Mouse (Mus musculus): ENCODE data around the gene Runx1. TPM values are rescaled to one million over a fixed set of nuclear protein-coding genes. Genes with fewer than 3 reads are reported as not detected.
A peak's percentile ranks its signal among the peaks of the same experiment; 100 is the strongest.

Runx1 gene
- polyA plus RNA-seq, 1 experiment: 38.8 TPM

DNA sequence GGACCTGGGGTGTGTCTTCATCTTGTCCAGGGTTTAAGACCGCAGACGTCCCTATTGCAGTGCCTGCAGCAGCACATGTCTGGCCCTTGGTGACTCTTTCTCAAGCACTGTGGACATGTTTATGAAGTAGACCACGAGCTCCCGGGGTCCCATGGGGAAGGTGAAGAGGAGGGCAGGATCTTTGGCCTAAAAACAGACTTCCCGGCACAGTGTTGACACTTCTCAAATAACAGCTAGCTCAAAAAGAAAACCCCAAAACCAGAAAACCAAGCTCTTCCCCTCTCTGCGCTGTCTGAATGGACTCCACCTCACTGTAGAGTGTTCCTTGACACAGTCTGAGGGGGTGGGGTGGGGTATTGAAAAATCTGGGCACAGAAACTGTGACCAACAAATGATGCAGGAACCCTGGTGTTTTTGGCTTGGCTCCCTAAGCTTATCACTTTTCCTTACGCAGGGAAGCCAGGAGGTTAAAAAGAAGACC lies 42.3 kb downstream of the Runx1 start:
- Histone ChIP-seq H3K79me2 (ENCODE audit: control insufficient read depth, insufficient read depth) (peaks cover 93% of the 10 kb centered on the region), H3K27me3 (ENCODE audit: control insufficient read depth, insufficient read depth, insufficient read length) (no peaks in the 10 kb centered on the region), H3K36me3 (ENCODE audit: control insufficient read depth, insufficient read depth) (peaks cover 7% of the 10 kb centered on the region), H3K4me2 (ENCODE audit: low read depth) (peak overlapping the region; percentile 33), H3K4me3 (no peak overlapping the region), H3ac (ENCODE audit: control insufficient read depth, insufficient read length) (no peak overlapping the region)
- no peak for TF ChIP-seq CEBPB (IDR thresholded peaks at IDR 0.05; ENCODE audit: insufficient read depth, poor library complexity, severe bottlenecking)
- no peak for TF ChIP-seq POLR2A (IDR thresholded peaks at IDR 0.05; ENCODE audit: insufficient read length, low read depth)
- no peak for TF ChIP-seq TCF12 (IDR thresholded peaks at IDR 0.05; ENCODE audit: insufficient read depth, poor library complexity, severe bottlenecking)
- no peak for TF ChIP-seq MYOD1 (IDR thresholded peaks at IDR 0.05; ENCODE audit: control insufficient read depth in 1 of 3, insufficient read length in 2 of 3, low read depth in 2 of 3)
- no peak for TF ChIP-seq TCF3 (IDR thresholded peaks at IDR 0.05; ENCODE audit: insufficient read length, low read depth)
- no peak for TF ChIP-seq POLR2AphosphoS2 (IDR thresholded peaks at IDR 0.05; ENCODE audit: insufficient read length, low read depth)
- no peak for TF ChIP-seq MYOG (IDR thresholded peaks at IDR 0.05; ENCODE audit: control insufficient read depth in 1 of 3, insufficient read depth in 1 of 3, insufficient read length in 2 of 3, low read depth in 2 of 3)
- no peak for TF ChIP-seq REST (IDR thresholded peaks at IDR 0.05; ENCODE audit: insufficient read depth, insufficient read length)

DNA sequence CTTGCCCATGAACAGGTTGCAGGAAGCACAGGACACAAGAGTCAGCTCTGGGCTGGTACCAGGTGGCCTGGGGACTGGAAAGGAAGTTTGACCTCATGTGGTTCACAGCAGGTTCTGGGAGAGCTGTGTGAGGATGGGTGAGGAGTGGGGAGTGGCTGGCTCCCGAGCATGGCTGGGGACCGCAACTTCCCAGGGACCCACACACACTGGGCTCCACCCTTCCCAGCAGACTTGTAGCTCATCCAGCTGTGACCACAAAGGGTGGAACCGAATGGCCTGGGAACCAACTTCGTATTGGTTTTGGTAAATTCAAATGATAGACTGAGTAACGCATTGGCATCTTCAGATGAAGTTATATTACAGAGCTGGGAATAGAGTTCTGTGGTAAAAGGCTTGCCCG lies 43.5 kb downstream of the Runx1 start:
- Histone ChIP-seq H3K4me3 (no peak overlapping the region), H3K4me2 (ENCODE audit: low read depth) (no peak overlapping the region), H3K79me2 (ENCODE audit: control insufficient read depth, insufficient read depth) (peaks cover 85% of the 10 kb centered on the region), H3K36me3 (ENCODE audit: control insufficient read depth, insufficient read depth) (peaks cover 2% of the 10 kb centered on the region), H3K27me3 (ENCODE audit: control insufficient read depth, insufficient read depth, insufficient read length) (no peaks in the 10 kb centered on the region), H3ac (ENCODE audit: control insufficient read depth, insufficient read length) (no peak overlapping the region)
- TF ChIP-seq MAX (IDR thresholded peaks at IDR 0.05; ENCODE audit: low read depth) (no peak), TCF3 (IDR thresholded peaks at IDR 0.05; ENCODE audit: insufficient read length, low read depth) (no peak), MYOG (IDR thresholded peaks at IDR 0.05; ENCODE audit: control insufficient read depth in 1 of 3, insufficient read depth in 1 of 3, insufficient read length in 2 of 3, low read depth in 2 of 3) (peak in 1 of 3 experiments; percentile 47), TCF12 (IDR thresholded peaks at IDR 0.05; ENCODE audit: insufficient read depth, poor library complexity, severe bottlenecking) (no peak), E2F4 (IDR thresholded peaks at IDR 0.05; ENCODE audit: insufficient read depth) (no peak), SRF (IDR thresholded peaks at IDR 0.05; ENCODE audit: control insufficient read depth, insufficient read length, low read depth) (no peak), POLR2A (IDR thresholded peaks at IDR 0.05; ENCODE audit: insufficient read length, low read depth) (no peak), USF1 (IDR thresholded peaks at IDR 0.05; ENCODE audit: low read depth) (no peak), REST (IDR thresholded peaks at IDR 0.05; ENCODE audit: insufficient read depth, insufficient read length) (no peak), POLR2AphosphoS2 (IDR thresholded peaks at IDR 0.05; ENCODE audit: insufficient read length, low read depth) (no peak), CEBPB (IDR thresholded peaks at IDR 0.05; ENCODE audit: insufficient read depth, poor library complexity, severe bottlenecking) (no peak), MYOD1 (IDR thresholded peaks at IDR 0.05; ENCODE audit: control insufficient read depth in 1 of 3, insufficient read length in 2 of 3, low read depth in 2 of 3) (peak in 1 of 3 experiments; percentile 22)

- H3K27me3 ChIP-seq (ENCODE audit: control insufficient read depth, insufficient read depth, insufficient read length): no peaks in the 10 kb centered on the region
- TF ChIP-seq CEBPB (IDR thresholded peaks at IDR 0.05; ENCODE audit: insufficient read depth, poor library complexity, severe bottlenecking): no peak
- TF ChIP-seq E2F4 (IDR thresholded peaks at IDR 0.05; ENCODE audit: insufficient read depth): no peak
- TF ChIP-seq REST (IDR thresholded peaks at IDR 0.05; ENCODE audit: insufficient read depth, insufficient read length): no peak
- TF ChIP-seq SRF (IDR thresholded peaks at IDR 0.05; ENCODE audit: control insufficient read depth, insufficient read length, low read depth): no peak
- peak in 1 of 3 experiments; percentile 40 for TF ChIP-seq MYOG (IDR thresholded peaks at IDR 0.05; ENCODE audit: control insufficient read depth in 1 of 3, insufficient read depth in 1 of 3, insufficient read length in 2 of 3, low read depth in 2 of 3)
- no peak for TF ChIP-seq TCF3 (IDR thresholded peaks at IDR 0.05; ENCODE audit: insufficient read length, low read depth)
- TF ChIP-seq MAX (IDR thresholded peaks at IDR 0.05; ENCODE audit: low read depth): no peak
- TF ChIP-seq USF1 (IDR thresholded peaks at IDR 0.05; ENCODE audit: low read depth): peak; percentile 91
- no peak for TF ChIP-seq TCF12 (IDR thresholded peaks at IDR 0.05; ENCODE audit: insufficient read depth, poor library complexity, severe bottlenecking)
- TF ChIP-seq MYOD1 (IDR thresholded peaks at IDR 0.05; ENCODE audit: control insufficient read depth in 1 of 3, insufficient read length in 2 of 3, low read depth in 2 of 3): peak in 1 of 3 experiments; percentile 27
- no peak for TF ChIP-seq POLR2A (IDR thresholded peaks at IDR 0.05; ENCODE audit: insufficient read length, low read depth)
- peak; percentile 16 for TF ChIP-seq POLR2AphosphoS2 (IDR thresholded peaks at IDR 0.05; ENCODE audit: insufficient read length, low read depth)
- H3K4me3 ChIP-seq: no peak overlapping the region
- H3K36me3 ChIP-seq (ENCODE audit: control insufficient read depth, insufficient read depth): peaks cover 5% of the 10 kb centered on the region
- H3K4me2 ChIP-seq (ENCODE audit: low read depth): peak overlapping the region; percentile 19
- H3K79me2 ChIP-seq (ENCODE audit: control insufficient read depth, insufficient read depth): peaks cover 84% of the 10 kb centered on the region
- no peak overlapping the region for H3ac ChIP-seq (ENCODE audit: control insufficient read depth, insufficient read length)
Observed at GRCm38 (mm10) chr16:92779896-92780435, 46.0 kb downstream of the Runx1 start.

DNA sequence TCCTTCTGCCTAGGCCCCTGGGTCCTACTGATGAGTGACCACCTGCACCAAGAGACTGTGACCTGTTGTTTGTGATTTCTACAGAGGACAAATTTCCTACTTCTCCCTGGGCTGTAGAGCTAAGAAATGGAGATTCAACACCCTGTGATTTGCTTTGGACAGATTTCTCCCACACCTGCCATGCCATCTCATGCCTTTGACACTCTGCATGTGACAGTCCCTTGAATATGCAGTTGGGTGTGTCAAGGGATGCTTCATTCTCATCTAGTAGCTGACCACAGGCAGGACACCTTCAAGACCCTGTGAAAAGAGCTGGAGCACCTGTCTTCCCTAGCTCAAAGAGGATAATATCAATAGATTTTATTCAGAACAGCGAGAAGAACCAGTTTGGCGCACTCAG lies 46.8 kb downstream of the Runx1 start:
- H3K4me2 ChIP-seq (ENCODE audit: low read depth): peak overlapping the region; percentile 67
- H3K36me3 ChIP-seq (ENCODE audit: control insufficient read depth, insufficient read depth): peaks cover 5% of the 10 kb centered on the region
- H3K79me2 ChIP-seq (ENCODE audit: control insufficient read depth, insufficient read depth): peaks cover 82% of the 10 kb centered on the region
- H3ac ChIP-seq (ENCODE audit: control insufficient read depth, insufficient read length): no peak overlapping the region
- H3K4me3 ChIP-seq: no peak overlapping the region
- no peaks in the 10 kb centered on the region for H3K27me3 ChIP-seq (ENCODE audit: control insufficient read depth, insufficient read depth, insufficient read length)
- TF ChIP-seq USF1 (IDR thresholded peaks at IDR 0.05; ENCODE audit: low read depth) (no peak), E2F4 (IDR thresholded peaks at IDR 0.05; ENCODE audit: insufficient read depth) (no peak), POLR2AphosphoS2 (IDR thresholded peaks at IDR 0.05; ENCODE audit: insufficient read length, low read depth) (no peak), MYOD1 (IDR thresholded peaks at IDR 0.05; ENCODE audit: control insufficient read depth in 1 of 3, insufficient read length in 2 of 3, low read depth in 2 of 3) (peak; percentile 49 to 92 (median 68)), MYOG (IDR thresholded peaks at IDR 0.05; ENCODE audit: control insufficient read depth in 1 of 3, insufficient read depth in 1 of 3, insufficient read length in 2 of 3, low read depth in 2 of 3) (no peak), CEBPB (IDR thresholded peaks at IDR 0.05; ENCODE audit: insufficient read depth, poor library complexity, severe bottlenecking) (no peak), MAX (IDR thresholded peaks at IDR 0.05; ENCODE audit: low read depth) (no peak), REST (IDR thresholded peaks at IDR 0.05; ENCODE audit: insufficient read depth, insufficient read length) (no peak)

Data from myocyte (in vitro differentiated cells).